Mouse (Mus musculus): ENCODE results near the gene Asgr1.

Asgr1 gene

DNA sequence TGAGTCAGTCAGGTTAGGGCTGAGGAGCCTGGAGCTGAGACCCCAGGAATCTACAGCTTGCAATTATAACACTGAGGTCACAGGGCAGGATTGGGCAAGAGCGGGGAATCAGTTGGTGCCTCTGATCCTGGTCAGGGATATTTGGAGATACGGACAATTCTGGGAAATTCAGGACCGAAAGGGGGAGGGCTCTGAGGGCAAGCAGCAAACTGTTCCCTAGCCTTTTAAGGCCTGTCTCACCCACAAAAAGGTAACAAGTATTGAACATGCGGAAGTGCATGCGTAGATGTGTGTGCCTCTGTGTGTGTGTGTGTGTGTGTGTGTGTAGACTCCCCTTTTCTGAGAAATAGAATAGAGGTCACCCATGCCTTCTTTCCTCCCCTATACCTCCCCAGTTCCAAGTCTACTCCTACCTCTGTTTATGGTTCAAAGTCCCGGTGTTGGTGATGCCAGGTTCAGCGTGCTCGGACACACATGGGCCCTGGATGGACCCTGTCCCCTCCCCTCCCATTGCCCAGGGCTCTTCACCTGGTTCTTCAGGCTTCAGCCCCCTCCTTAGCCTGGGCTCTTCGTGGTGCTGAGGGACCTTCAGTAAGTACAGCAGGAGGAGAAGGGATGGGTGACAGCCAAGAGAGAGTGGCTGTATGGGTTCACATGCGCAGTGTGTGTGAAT, at the start of gene Asgr1:
TSS of gene Asgr1 (plus strand) at position 188 of the 673 bp plus-strand sequence.
- TF ChIP-seq CTCF (conservative IDR thresholded peaks at IDR 0.05; ENCODE audit: low read length), result no peak
- no peak for TF ChIP-seq NANOG (IDR thresholded peaks at IDR 0.05; ENCODE audit: borderline replicate concordance, low read length)
- TF ChIP-seq POU5F1 (IDR thresholded peaks at IDR 0.05; ENCODE audit: borderline replicate concordance, low read length), result no peak
- no peak within 1 kb of the TSS for H3K4me3 ChIP-seq (replicated peaks; ENCODE audit: low read length)

GRCm38 (mm10) chr11:70005521-70005920, 48.4 kb upstream of the Asgr1 start:
- Histone ChIP-seq H3K27me3 (ENCODE audit: insufficient read depth, low read length) (no peaks in the 10 kb centered on the region), H3K9me3 (ENCODE audit: low read length) (no peaks in the 10 kb centered on the region), H3K4me3 (replicated peaks; ENCODE audit: low read length) (no peak overlapping the region; the same call in 1 of the 2 replicates), H3K36me3 (ENCODE audit: insufficient read depth, low read length) (peaks cover 86% of the 10 kb centered on the region), H3K4me1 (replicated peaks; ENCODE audit: low read depth, low read length) (peaks cover 92% of the 10 kb centered on the region)
- TF ChIP-seq POU5F1 (IDR thresholded peaks at IDR 0.05; ENCODE audit: borderline replicate concordance, low read length) (no peak), NANOG (IDR thresholded peaks at IDR 0.05; ENCODE audit: borderline replicate concordance, low read length) (no peak), CTCF (conservative IDR thresholded peaks at IDR 0.05; ENCODE audit: low read length) (0 out of 2 replicates have a peak, but pooled peaks have one; percentile 8)

More for the DNA sequence above, at the start of gene Asgr1:
- Histone ChIP-seq H3K36me3 (ENCODE audit: insufficient read depth, low read length) (no peaks in the 10 kb centered on the region), H3K4me1 (replicated peaks; ENCODE audit: low read depth, low read length) (peaks cover 9% of the 10 kb centered on the region; the same call in 1 of the 2 replicates), H3K9me3 (ENCODE audit: low read length) (no peaks in the 10 kb centered on the region), H3K27me3 (ENCODE audit: insufficient read depth, low read length) (peaks cover 24% of the 10 kb centered on the region)

GRCm38 (mm10) chr11:70010033-70010432, 43.9 kb upstream of the Asgr1 start:
- peaks cover 92% of the 10 kb centered on the region for H3K36me3 ChIP-seq (ENCODE audit: insufficient read depth, low read length)
- no peak overlapping the region for H3K4me3 ChIP-seq (replicated peaks; ENCODE audit: low read length)
- TF ChIP-seq CTCF (conservative IDR thresholded peaks at IDR 0.05; ENCODE audit: low read length) (no peak), NANOG (IDR thresholded peaks at IDR 0.05; ENCODE audit: borderline replicate concordance, low read length) (no peak), POU5F1 (IDR thresholded peaks at IDR 0.05; ENCODE audit: borderline replicate concordance, low read length) (no peak)
- no peaks in the 10 kb centered on the region for H3K27me3 ChIP-seq (ENCODE audit: insufficient read depth, low read length)
- H3K9me3 ChIP-seq (ENCODE audit: low read length), result no peaks in the 10 kb centered on the region
- peaks cover 95% of the 10 kb centered on the region for H3K4me1 ChIP-seq (replicated peaks; ENCODE audit: low read depth, low read length)

GRCm38 (mm10) chr11:70010548-70010947, 43.3 kb upstream of the Asgr1 start:
- TF ChIP-seq POU5F1 (IDR thresholded peaks at IDR 0.05; ENCODE audit: borderline replicate concordance, low read length), result no peak
- no peak for TF ChIP-seq CTCF (conservative IDR thresholded peaks at IDR 0.05; ENCODE audit: low read length)
- Histone ChIP-seq H3K4me3 (replicated peaks; ENCODE audit: low read length) (no peak overlapping the region), H3K27me3 (ENCODE audit: insufficient read depth, low read length) (no peaks in the 10 kb centered on the region), H3K4me1 (replicated peaks; ENCODE audit: low read depth, low read length) (peaks cover 94% of the 10 kb centered on the region), H3K9me3 (ENCODE audit: low read length) (no peaks in the 10 kb centered on the region), H3K36me3 (ENCODE audit: insufficient read depth, low read length) (peaks cover 87% of the 10 kb centered on the region)

GRCm38 (mm10) chr11:70010961-70011360, 42.9 kb upstream of the Asgr1 start:
- H3K27me3 ChIP-seq (ENCODE audit: insufficient read depth, low read length), result no peaks in the 10 kb centered on the region
- no peaks in the 10 kb centered on the region for H3K9me3 ChIP-seq (ENCODE audit: low read length)
- peaks cover 93% of the 10 kb centered on the region for H3K4me1 ChIP-seq (replicated peaks; ENCODE audit: low read depth, low read length)
- no peak overlapping the region for H3K4me3 ChIP-seq (replicated peaks; ENCODE audit: low read length)
- TF ChIP-seq CTCF (conservative IDR thresholded peaks at IDR 0.05; ENCODE audit: low read length), result no peak
- no peak for TF ChIP-seq NANOG (IDR thresholded peaks at IDR 0.05; ENCODE audit: borderline replicate concordance, low read length)
- TF ChIP-seq POU5F1 (IDR thresholded peaks at IDR 0.05; ENCODE audit: borderline replicate concordance, low read length), result no peak
- peaks cover 85% of the 10 kb centered on the region for H3K36me3 ChIP-seq (ENCODE audit: insufficient read depth, low read length)

GRCm38 (mm10) chr11:70012931-70013330, 41.0 kb upstream of the Asgr1 start:
- TF ChIP-seq NANOG (IDR thresholded peaks at IDR 0.05; ENCODE audit: borderline replicate concordance, low read length) (no peak), CTCF (conservative IDR thresholded peaks at IDR 0.05; ENCODE audit: low read length) (no peak), POU5F1 (IDR thresholded peaks at IDR 0.05; ENCODE audit: borderline replicate concordance, low read length) (no peak)
- peaks cover 5% of the 10 kb centered on the region; the same call in 1 of the 2 replicates for H3K27me3 ChIP-seq (ENCODE audit: insufficient read depth, low read length)
- peaks cover 80% of the 10 kb centered on the region for H3K4me1 ChIP-seq (replicated peaks; ENCODE audit: low read depth, low read length)
- H3K36me3 ChIP-seq (ENCODE audit: insufficient read depth, low read length), result peaks cover 65% of the 10 kb centered on the region
- no peak overlapping the region for H3K4me3 ChIP-seq (replicated peaks; ENCODE audit: low read length)
- no peaks in the 10 kb centered on the region for H3K9me3 ChIP-seq (ENCODE audit: low read length)

DNA sequence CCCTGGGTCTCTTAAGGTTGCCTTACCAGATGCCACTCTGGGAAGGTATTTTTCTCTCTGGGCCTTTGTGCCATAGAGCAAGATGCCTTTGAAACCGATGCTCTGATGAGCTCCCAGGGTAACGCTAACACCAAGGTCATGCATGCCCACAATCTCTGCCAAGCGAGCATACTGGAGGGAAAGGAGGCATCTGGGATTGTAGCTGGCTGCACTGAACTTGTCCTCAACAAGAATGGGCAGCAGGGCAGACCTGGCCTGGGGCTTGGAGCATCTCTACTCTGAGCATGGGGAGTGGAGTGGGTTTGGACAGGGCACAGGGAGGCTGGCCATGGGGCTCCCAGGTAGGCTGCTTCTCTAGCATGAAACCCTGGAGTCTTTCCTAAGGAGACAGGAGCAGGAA, 40.5 kb upstream of the Asgr1 start:
- TF ChIP-seq NANOG (IDR thresholded peaks at IDR 0.05; ENCODE audit: borderline replicate concordance, low read length) (no peak), POU5F1 (IDR thresholded peaks at IDR 0.05; ENCODE audit: borderline replicate concordance, low read length) (no peak), CTCF (conservative IDR thresholded peaks at IDR 0.05; ENCODE audit: low read length) (no peak)
- no peak overlapping the region for H3K4me3 ChIP-seq (replicated peaks; ENCODE audit: low read length)

DNA sequence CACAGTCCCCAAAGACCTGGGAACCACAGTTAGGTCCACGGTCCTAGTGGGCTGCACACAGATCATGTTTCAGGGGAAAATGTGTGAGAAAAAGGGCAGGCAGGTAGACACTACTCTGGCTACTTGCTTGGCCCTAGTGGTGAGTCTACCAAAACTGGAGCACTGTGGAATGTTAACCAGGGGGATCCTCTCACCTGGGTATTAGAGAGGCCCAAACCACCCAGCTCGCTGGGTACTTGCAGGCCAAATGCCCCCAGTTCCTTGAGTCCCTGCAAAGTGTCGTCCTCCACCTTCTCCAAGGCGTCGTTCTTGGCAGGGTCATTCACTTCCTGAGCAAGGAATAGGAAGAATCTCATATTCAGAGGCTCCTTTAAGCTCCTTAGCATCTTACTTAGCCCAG, 39.8 kb upstream of the Asgr1 start:
- Histone ChIP-seq H3K36me3 (ENCODE audit: insufficient read depth, low read length) (peaks cover 54% of the 10 kb centered on the region), H3K27me3 (ENCODE audit: insufficient read depth, low read length) (peaks cover 5% of the 10 kb centered on the region; the same call in 1 of the 2 replicates), H3K9me3 (ENCODE audit: low read length) (no peaks in the 10 kb centered on the region), H3K4me1 (replicated peaks; ENCODE audit: low read depth, low read length) (peaks cover 78% of the 10 kb centered on the region), H3K4me3 (replicated peaks; ENCODE audit: low read length) (no peak overlapping the region)
- TF ChIP-seq CTCF (conservative IDR thresholded peaks at IDR 0.05; ENCODE audit: low read length) (no peak), NANOG (IDR thresholded peaks at IDR 0.05; ENCODE audit: borderline replicate concordance, low read length) (no peak), POU5F1 (IDR thresholded peaks at IDR 0.05; ENCODE audit: borderline replicate concordance, low read length) (no peak)

More for the DNA sequence above, 40.5 kb upstream of the Asgr1 start:
- H3K27me3 ChIP-seq (ENCODE audit: insufficient read depth, low read length), result peaks cover 5% of the 10 kb centered on the region; the same call in 1 of the 2 replicates
- H3K9me3 ChIP-seq (ENCODE audit: low read length), result no peaks in the 10 kb centered on the region
- H3K4me1 ChIP-seq (replicated peaks; ENCODE audit: low read depth, low read length), result peaks cover 78% of the 10 kb centered on the region
- peaks cover 60% of the 10 kb centered on the region for H3K36me3 ChIP-seq (ENCODE audit: insufficient read depth, low read length)
